Mouse (Mus musculus) MEL (cell line): Measurements from ENCODE around the gene Psmd5. TPM values are rescaled to one million over a fixed set of nuclear protein-coding genes. Genes with fewer than 3 reads are reported as not detected.
A peak's percentile ranks its signal among the peaks of the same experiment; 100 is the strongest.

ENCODE experiments used
- DNase-seq: peaks from one replicate; pipeline ENCODE4 v3.0.0; 2011; ENCODE audit warnings: low read depth, low spot score
- H3K27ac ChIP-seq: 2 replicates; pipeline ENCODE4 v1.5.1; 2012; ENCODE audit warnings: low read depth, mild to moderate bottlenecking, control low read depth, low read length, moderate library complexity; ENCODE audit not compliant: control insufficient read depth
- H3K27me3 ChIP-seq, 2 experiments: fragments of 150-350 bp in 1 of 2; sonication (generic) in 1 of 2; 2 replicates each; pipeline ENCODE4 v1.6.1; 2012; ENCODE audit warnings: low read length in 2 of 2, mild to moderate bottlenecking in 2 of 2, improper control_type of control experiment in 1 of 2, moderate library complexity in 1 of 2; ENCODE audit not compliant: insufficient read depth in 2 of 2, control insufficient read depth in 1 of 2
- H3K36me3 ChIP-seq, 2 experiments: 2 replicates each; pipeline ENCODE4 v1.6.1; 2012 to 2014; ENCODE audit warnings: low read length in 2 of 2, improper control_type of control experiment in 1 of 2, inconsistent platforms in 1 of 2, mild to moderate bottlenecking in 1 of 2; ENCODE audit not compliant: insufficient read depth in 2 of 2, control insufficient read depth in 1 of 2
- H3K4me1 ChIP-seq, 2 experiments: fragments of 150-350 bp in 1 of 2; sonication (generic) in 1 of 2; 2 replicates each; pipeline ENCODE4 v1.6.1; 2012; ENCODE audit warnings: low read length in 2 of 2, improper control_type of control experiment in 1 of 2, mild to moderate bottlenecking in 1 of 2; ENCODE audit not compliant: insufficient read depth in 2 of 2, control insufficient read depth in 1 of 2
- H3K4me3 ChIP-seq, 2 experiments: fragments of 150-350 bp in 1 of 2; sonication (generic) in 1 of 2; 2 replicates each; pipeline ENCODE4 v1.5.1; 2012; ENCODE audit warnings: low read depth in 2 of 2, low read length in 2 of 2, mild to moderate bottlenecking in 2 of 2, moderate library complexity in 2 of 2, control low read depth in 1 of 2, improper control_type of control experiment in 1 of 2; ENCODE audit not compliant: control insufficient read depth in 1 of 2, insufficient read depth in 1 of 2
- H3K79me2 ChIP-seq: 2 replicates; pipeline ENCODE4 v1.6.1; 2012; ENCODE audit warnings: mild to moderate bottlenecking, low read length, moderate library complexity; ENCODE audit not compliant: control insufficient read depth, poor library complexity, insufficient read depth
- H3K9ac ChIP-seq: 2 replicates; pipeline ENCODE4 v1.6.1; 2012; ENCODE audit warnings: low read depth, mild to moderate bottlenecking, control low read depth, low read length, moderate library complexity; ENCODE audit not compliant: control insufficient read depth, poor library complexity, severe bottlenecking
- H3K9me3 ChIP-seq: fragments of 150-350 bp; sonication (generic); replicated peaks from 2 replicates; pipeline ENCODE4 v1.6.1; 2012; ENCODE audit warnings: mild to moderate bottlenecking, low read length, improper control_type of control experiment, moderate library complexity; ENCODE audit not compliant: insufficient read depth
- CHD1 ChIP-seq: IDR thresholded peaks from 2 replicates; pipeline ENCODE4 v1.6.1; 2012; ENCODE audit warnings: low read depth, mild to moderate bottlenecking, inconsistent platforms, low read length, improper control_type of control experiment
- CTCF ChIP-seq, 3 experiments: IDR thresholded peaks in 2 of 3; conservative IDR thresholded peaks in 1 of 3; 2 replicates each; pipeline ENCODE4 v1.5.1; 2011 to 2012; ENCODE audit warnings: low read length in 3 of 3, low read depth in 2 of 3, mild to moderate bottlenecking in 2 of 3, improper control_type of control experiment in 1 of 3, inconsistent platforms in 1 of 3, mixed read lengths in 1 of 3, moderate library complexity in 1 of 3; ENCODE audit not compliant: control insufficient read depth in 1 of 3, insufficient read depth in 1 of 3, poor library complexity in 1 of 3, severe bottlenecking in 1 of 3
- E2F4 ChIP-seq: IDR thresholded peaks from 2 replicates; pipeline ENCODE4 v1.6.1; 2011; ENCODE audit warnings: low read depth, low read length, improper control_type of control experiment, borderline replicate concordance
- ELF1 ChIP-seq: IDR thresholded peaks from 2 replicates; pipeline ENCODE4 v1.6.1; 2014; ENCODE audit warnings: low read depth, mild to moderate bottlenecking, inconsistent platforms, low read length, improper control_type of control experiment, moderate library complexity
- EP300 ChIP-seq, 2 experiments: IDR thresholded peaks; 2 replicates each; pipeline ENCODE4 v1.6.1; 2011; ENCODE audit warnings: improper control_type of control experiment in 2 of 2, low read length in 2 of 2, low read depth in 1 of 2, mild to moderate bottlenecking in 1 of 2
- ETS1 ChIP-seq: IDR thresholded peaks from 2 replicates; pipeline ENCODE4 v1.6.1; 2012; ENCODE audit warnings: low read depth, mild to moderate bottlenecking, inconsistent platforms, low read length, improper control_type of control experiment, moderate library complexity
- GATA1 ChIP-seq: IDR thresholded peaks from 2 replicates; pipeline ENCODE4 v1.6.1; 2011; ENCODE audit warnings: low read depth, low read length, improper control_type of control experiment
- JUND ChIP-seq: IDR thresholded peaks from 2 replicates; pipeline ENCODE4 v1.6.1; 2011; ENCODE audit warnings: low read depth, mild to moderate bottlenecking, improper control_type of control experiment, low read length
- KAT2A ChIP-seq: conservative IDR thresholded peaks from 2 replicates; pipeline ENCODE4 v1.6.1; 2012; ENCODE audit warnings: low read depth, low read length, improper control_type of control experiment, inconsistent platforms
- MAX ChIP-seq: IDR thresholded peaks from 2 replicates; pipeline ENCODE4 v1.6.1; 2011; ENCODE audit warnings: low read length, improper control_type of control experiment
- MEF2A ChIP-seq: IDR thresholded peaks from 2 replicates; pipeline ENCODE4 v1.6.1; 2014; ENCODE audit warnings: low read depth, mild to moderate bottlenecking, inconsistent platforms, low read length, improper control_type of control experiment; ENCODE audit not compliant: poor library complexity, insufficient replicate concordance, severe bottlenecking; ENCODE audit errors: extremely low read depth
- MXI1 ChIP-seq: IDR thresholded peaks from 2 replicates; pipeline ENCODE4 v1.6.1; 2011; ENCODE audit warnings: mild to moderate bottlenecking, low read depth, low read length, improper control_type of control experiment
- MYB ChIP-seq: IDR thresholded peaks from 2 replicates; pipeline ENCODE4 v1.6.1; 2011; ENCODE audit warnings: mild to moderate bottlenecking, low read depth, low read length, improper control_type of control experiment
- MYC ChIP-seq: IDR thresholded peaks from 2 replicates; pipeline ENCODE4 v1.6.1; 2011; ENCODE audit warnings: low read depth, mild to moderate bottlenecking, low read length, improper control_type of control experiment, moderate library complexity
- NELFE ChIP-seq: IDR thresholded peaks from 2 replicates; pipeline ENCODE4 v1.6.1; 2011; ENCODE audit warnings: low read depth, low read length, improper control_type of control experiment
- NRF1 ChIP-seq: IDR thresholded peaks from 2 replicates; pipeline ENCODE4 v1.6.1; 2014; ENCODE audit warnings: low read depth, mild to moderate bottlenecking, inconsistent platforms, low read length, improper control_type of control experiment, moderate library complexity; ENCODE audit not compliant: poor library complexity, insufficient read depth, severe bottlenecking
- POLR2A ChIP-seq, 2 experiments: IDR thresholded peaks; 2 replicates each; pipeline ENCODE4 v1.6.1; 2011 to 2012; ENCODE audit warnings: low read length in 2 of 2, mild to moderate bottlenecking in 2 of 2, control low read depth in 1 of 2, improper control_type of control experiment in 1 of 2, low read depth in 1 of 2, moderate library complexity in 1 of 2; ENCODE audit not compliant: control insufficient read depth in 1 of 2, insufficient read depth in 1 of 2, poor library complexity in 1 of 2
- POLR2AphosphoS2 ChIP-seq: IDR thresholded peaks from 2 replicates; pipeline ENCODE4 v1.6.1; 2011; ENCODE audit warnings: low read length, improper control_type of control experiment
- POLR2AphosphoS5 ChIP-seq: IDR thresholded peaks from 2 replicates; pipeline ENCODE4 v1.6.1; 2012; ENCODE audit warnings: low read depth, borderline replicate concordance, mild to moderate bottlenecking, inconsistent platforms, low read length, moderate library complexity, mixed read lengths
- RAD21 ChIP-seq: IDR thresholded peaks from 2 replicates; pipeline ENCODE4 v1.6.1; 2011; ENCODE audit warnings: mild to moderate bottlenecking, low read depth, low read length, improper control_type of control experiment
- TCF12 ChIP-seq: IDR thresholded peaks from 2 replicates; pipeline ENCODE4 v1.6.1; 2014; ENCODE audit warnings: low read depth, mild to moderate bottlenecking, inconsistent platforms, low read length, improper control_type of control experiment, moderate library complexity
- USF1 ChIP-seq: IDR thresholded peaks from 2 replicates; pipeline ENCODE4 v1.6.1; 2014; ENCODE audit warnings: low read depth, mild to moderate bottlenecking, inconsistent platforms, low read length, improper control_type of control experiment, moderate library complexity
- ZC3H11A ChIP-seq: IDR thresholded peaks from 2 replicates; pipeline ENCODE4 v1.6.1; 2012; ENCODE audit warnings: low read depth, mild to moderate bottlenecking, inconsistent platforms, low read length, improper control_type of control experiment
- ZMIZ1 ChIP-seq: IDR thresholded peaks from 2 replicates; pipeline ENCODE4 v1.6.1; 2012; ENCODE audit warnings: low read depth, mild to moderate bottlenecking, inconsistent platforms, low read length, improper control_type of control experiment, moderate library complexity
- ZNF384 ChIP-seq: IDR thresholded peaks from 2 replicates; pipeline ENCODE4 v1.6.1; 2012; ENCODE audit warnings: low read depth, mild to moderate bottlenecking, inconsistent platforms, low read length, improper control_type of control experiment
- polyA plus RNA-seq, 2 experiments: library from polyadenylated mRNA; stranded (reverse) in 1 of 2; unstranded in 1 of 2; fragments of >175 nt in 1 of 2; fragments of >200 nt in 1 of 2; gene quantifications; 2 replicates each; pipeline versions ENCODE4 v1.2.1 to v1.2.4; 2012; ENCODE audit warnings: low replicate concordance in 2 of 2, low read depth in 1 of 2; ENCODE audit not compliant: insufficient read length in 2 of 2, insufficient read depth in 1 of 2, missing spikeins in 1 of 2
- total RNA-seq: library from RNA; depleted of rRNA; stranded (reverse); fragments of 300-350 nt; gene quantifications from 2 replicates; pipeline ENCODE4 v1.2.3, GENCODE M21; 2012

Psmd5 gene
- total and polyA plus RNA-seq, 3 experiments = 48.1 to 70.3 TPM; not detected in 1

- H3K4me1 ChIP-seq = peaks cover 0 to 17% of the 10 kb centered on the region in 2 experiments; a peak in 3 of 4 replicates
- peaks cover 0 to 8% of the 10 kb centered on the region in 2 experiments; a peak in 2 of 4 replicates for H3K36me3 ChIP-seq
- TF ChIP-seq KAT2A (no peak), CHD1 (no peak), TCF12 (no peak), MAX (no peak), RAD21 (no peak), MYC (no peak), ZNF384 (no peak), USF1 (no peak), ELF1 (no peak), E2F4 (no peak), POLR2A (IDR thresholded peaks at IDR 0.05; ENCODE audit: control insufficient read depth in 1 of 2, insufficient read depth in 1 of 2, low read depth in 1 of 2, low read length in 2 of 2, poor library complexity in 1 of 2) (no peak), GATA1 (no peak), ZC3H11A (no peak), EP300 (IDR thresholded peaks at IDR 0.05; ENCODE audit: low read depth in 1 of 2, low read length in 2 of 2) (no peak)
Measured at GRCm38 (mm10) chr2:34902731-34903130, 28.0 kb upstream of the Psmd5 start.

GRCm38 (mm10) chr2:34901726-34902125 is 27.0 kb upstream of the Psmd5 start:
- Histone ChIP-seq H3K4me1 (peaks cover 0 to 14% of the 10 kb centered on the region in 2 experiments; a peak in 3 of 4 replicates), H3K9me3 (no peaks in the 10 kb centered on the region), H3K9ac (no peak overlapping the region), H3K4me3 (no peak overlapping the region), H3K36me3 (peaks cover 0 to 8% of the 10 kb centered on the region in 2 experiments; a peak in 2 of 4 replicates), H3K79me2 (no peaks in the 10 kb centered on the region), H3K27ac (no peak overlapping the region), H3K27me3 (no peaks in the 10 kb centered on the region)
- TF ChIP-seq CTCF (IDR thresholded peaks at IDR 0.05 in 2 of 3, conservative IDR thresholded peaks at IDR 0.05 in 1 of 3; ENCODE audit: control insufficient read depth in 1 of 3, insufficient read depth in 1 of 3, low read depth in 2 of 3, low read length in 3 of 3, poor library complexity in 1 of 3, severe bottlenecking in 1 of 3) (peak in 2 of 3 experiments; percentile 21 to 34; a peak in 4 of 6 replicates), MAX (no peak)
- DNase-seq = peak; percentile 19

More at GRCm38 (mm10) chr2:34902731-34903130, 28.0 kb upstream of the Psmd5 start:
- no peak overlapping the region for H3K9ac ChIP-seq
- H3K79me2 ChIP-seq = no peaks in the 10 kb centered on the region
- no peaks in the 10 kb centered on the region for H3K27me3 ChIP-seq
- no peaks in the 10 kb centered on the region for H3K9me3 ChIP-seq
- H3K4me3 ChIP-seq = no peak overlapping the region
- DNase-seq = no peak
- H3K27ac ChIP-seq = no peak overlapping the region

- Histone ChIP-seq H3K36me3 (peaks cover 0 to 2% of the 10 kb centered on the region in 2 experiments; a peak in 1 of 4 replicates), H3K9ac (no peak overlapping the region), H3K9me3 (no peaks in the 10 kb centered on the region), H3K4me3 (no peak overlapping the region), H3K27me3 (no peaks in the 10 kb centered on the region), H3K27ac (no peak overlapping the region), H3K4me1 (peaks cover 0 to 8% of the 10 kb centered on the region in 2 experiments; a peak in 2 of 4 replicates), H3K79me2 (no peaks in the 10 kb centered on the region)
- no peak for DNase-seq
- no peak for TF ChIP-seq CHD1
- TF ChIP-seq ETS1 = no peak
- TF ChIP-seq MYB = no peak
- no peak for TF ChIP-seq POLR2AphosphoS2
- no peak for TF ChIP-seq POLR2AphosphoS5
- TF ChIP-seq MAX = no peak
- TF ChIP-seq ELF1 = no peak
- no peak for TF ChIP-seq TCF12
- TF ChIP-seq RAD21 = no peak
- no peak for TF ChIP-seq NELFE
- no peak for TF ChIP-seq ZMIZ1
- TF ChIP-seq GATA1 = no peak
- no peak for TF ChIP-seq MXI1
- TF ChIP-seq JUND = no peak
- no peak for TF ChIP-seq USF1
- no peak for TF ChIP-seq NRF1
- TF ChIP-seq MEF2A = no peak
- TF ChIP-seq ZNF384 = no peak
- no peak for TF ChIP-seq E2F4
Measured at GRCm38 (mm10) chr2:34900412-34900811, 25.6 kb upstream of the Psmd5 start.
